Mouse (Mus musculus) embryonic facial prominence, embryonic 15.5 days (tissue): ENCODE measurements around the gene Fam25c. TPM values are rescaled to one million over a fixed set of nuclear protein-coding genes. Genes with fewer than 3 reads are reported as not detected.
A peak's percentile ranks its signal among the peaks of the same experiment; 100 is the strongest.
"Not testable (repeated sequence)": the region's sequence is repeated elsewhere in the genome, so short reads cannot be mapped to it uniquely, and the experiment has no call there.

Experiments used
- ATAC-seq: fragments of 200-750 bp; cut with Nextera tagmentation; 2 replicates; pipeline ENCODE4 v1.8.0; 2017; ENCODE audit warnings: low read depth, moderate TSS enrichment; ENCODE audit not compliant: insufficient number of reproducible peaks, low FRiP score, low TSS enrichment
- H3K27ac ChIP-seq: fragments of 300-500 bp; sonication (generic); replicated peaks from 2 replicates; pipeline ENCODE4 v1.5.1; 2015; ENCODE audit warnings: mild to moderate bottlenecking, inconsistent platforms
- H3K27me3 ChIP-seq: fragments of 300-500 bp; sonication (generic); 2 replicates; pipeline ENCODE4 v1.6.1; 2015; ENCODE audit warnings: inconsistent platforms
- H3K36me3 ChIP-seq: fragments of 300-500 bp; sonication (generic); 2 replicates; pipeline ENCODE4 v1.6.1; 2015; ENCODE audit warnings: mild to moderate bottlenecking, inconsistent platforms
- H3K4me1 ChIP-seq: fragments of 300-500 bp; sonication (generic); 2 replicates; pipeline ENCODE4 v1.6.1; 2015; ENCODE audit warnings: inconsistent platforms
- H3K4me2 ChIP-seq: fragments of 300-500 bp; sonication (generic); replicated peaks from 2 replicates; pipeline ENCODE4 v1.6.1; 2015; ENCODE audit warnings: mild to moderate bottlenecking, inconsistent platforms
- H3K4me3 ChIP-seq: fragments of 300-500 bp; sonication (generic); replicated peaks from 2 replicates; pipeline ENCODE4 v1.5.1; 2015; ENCODE audit warnings: mild to moderate bottlenecking, inconsistent platforms
- H3K9ac ChIP-seq: fragments of 300-500 bp; sonication (generic); 2 replicates; pipeline ENCODE4 v1.6.1; 2015; ENCODE audit warnings: inconsistent platforms
- H3K9me3 ChIP-seq: fragments of 300-500 bp; sonication (generic); replicated peaks from 2 replicates; pipeline ENCODE4 v1.6.1; 2016; ENCODE audit warnings: inconsistent platforms
- WGBS: fragments of 180-500 bp; shearing (Covaris S2); methylation state at CpG from one replicate; pipeline ENCODE4 v1.1.7; 2015; 5-methylcytosine and 5-hydroxymethylcytosine counted together
- polyA plus RNA-seq: library from polyadenylated mRNA; unstranded; fragments of >200 nt; fragmentation: Nextera tagmentation; extraction: Ambion mirVana; gene quantifications from 2 replicates; pipeline ENCODE4 v1.2.1, GENCODE M21; 2015

The Fam25c gene
- polyA plus RNA-seq, 1 experiment from 2014 or later: 154 TPM

- ATAC-seq: no peak
- H3K27ac ChIP-seq: no peak overlapping the region
- no peak overlapping the region for H3K4me3 ChIP-seq
- WGBS: 72% methylated on average over 4 of the region's 4 CpGs
- H3K9me3 ChIP-seq: no peaks in the 10 kb centered on the region
- no peak overlapping the region for H3K4me2 ChIP-seq
- H3K4me1 ChIP-seq: peaks cover 27% of the 10 kb centered on the region
- no peak overlapping the region for H3K9ac ChIP-seq
- H3K36me3 ChIP-seq: no peaks in the 10 kb centered on the region
- no peaks in the 10 kb centered on the region for H3K27me3 ChIP-seq
Observed at GRCm38 (mm10) chr14:34377121-34377520, 21.9 kb upstream of the Fam25c start.

- no peak for ATAC-seq
- WGBS: 60% methylated on average over 5 of the region's 5 CpGs
- Histone ChIP-seq H3K4me1 (peaks cover 27% of the 10 kb centered on the region), H3K27me3 (no peaks in the 10 kb centered on the region), H3K27ac (no peak overlapping the region), H3K36me3 (no peaks in the 10 kb centered on the region), H3K4me3 (peak overlapping the region; percentile 3; the same call in 1 of the 2 replicates), H3K9ac (no peak overlapping the region), H3K4me2 (0 out of 2 replicates have a peak overlapping the region, but pooled peaks have one; percentile 1), H3K9me3 (no peaks in the 10 kb centered on the region)
Observed at GRCm38 (mm10) chr14:34375941-34376340, 20.7 kb upstream of the Fam25c start.

- no peak within 1 kb of the TSS for H3K27ac ChIP-seq
- 80% methylated on average over 13 of the region's 13 CpGs for WGBS
- no peaks in the 10 kb centered on the region for H3K36me3 ChIP-seq
- peak within 1 kb of the TSS; percentile 3; the same call in 1 of the 2 replicates for H3K4me3 ChIP-seq
- no peak within 1 kb of the TSS for H3K9ac ChIP-seq
- H3K4me1 ChIP-seq: peaks cover 27% of the 10 kb centered on the region
- ATAC-seq: no peak
- no peaks in the 10 kb centered on the region for H3K27me3 ChIP-seq
- 0 out of 2 replicates have a peak within 1 kb of the TSS, but pooled peaks have one; percentile 1 for H3K4me2 ChIP-seq
- H3K9me3 ChIP-seq: no peaks in the 10 kb centered on the region
Observed at GRCm38 (mm10) chr14:34375415-34375904, 20.2 kb upstream of the Fam25c start, which contains the start of gene Mmrn2. Mmrn2 (plus strand) TSS chr14:34375465.

GRCm38 (mm10) chr14:34374577-34374976 lies 19.3 kb upstream of the Fam25c start, which contains the start of gene Sncg:
Sncg (minus strand) TSS chr14:34374789.
- Histone ChIP-seq H3K27ac (no peak within 1 kb of the TSS), H3K9ac (no peak within 1 kb of the TSS), H3K4me2 (0 out of 2 replicates have a peak within 1 kb of the TSS, but pooled peaks have one; percentile 1), H3K27me3 (no peaks in the 10 kb centered on the region), H3K9me3 (no peaks in the 10 kb centered on the region), H3K4me1 (peaks cover 27% of the 10 kb centered on the region), H3K36me3 (no peaks in the 10 kb centered on the region), H3K4me3 (peak within 1 kb of the TSS; percentile 3; the same call in 1 of the 2 replicates)
- no peak for ATAC-seq
- 54% methylated on average over 10 of the region's 10 CpGs for WGBS

GRCm38 (mm10) chr14:34373581-34373980 lies 18.3 kb upstream of the Fam25c start:
- Histone ChIP-seq H3K4me2 (no peak overlapping the region), H3K27me3 (no peaks in the 10 kb centered on the region), H3K9me3 (no peaks in the 10 kb centered on the region), H3K36me3 (no peaks in the 10 kb centered on the region), H3K4me3 (no peak overlapping the region), H3K27ac (no peak overlapping the region), H3K4me1 (peaks cover 21% of the 10 kb centered on the region), H3K9ac (no peak overlapping the region)
- no peak for ATAC-seq
- WGBS: 79% methylated on average over 6 of the region's 6 CpGs

- Histone ChIP-seq H3K36me3 (no peaks in the 10 kb centered on the region), H3K9me3 (no peaks in the 10 kb centered on the region), H3K4me2 (no peak overlapping the region), H3K9ac (no peak overlapping the region), H3K27me3 (no peaks in the 10 kb centered on the region), H3K4me3 (no peak overlapping the region), H3K27ac (no peak overlapping the region), H3K4me1 (peaks cover 15% of the 10 kb centered on the region)
- 81% methylated on average over 6 of the region's 6 CpGs for WGBS
- ATAC-seq: no peak
Observed at GRCm38 (mm10) chr14:34372646-34373045, 17.4 kb upstream of the Fam25c start.

- ATAC-seq: no peak
- Histone ChIP-seq H3K4me2 (no peak overlapping the region), H3K27me3 (no peaks in the 10 kb centered on the region), H3K27ac (no peak overlapping the region), H3K9me3 (no peaks in the 10 kb centered on the region), H3K4me1 (peaks cover 15% of the 10 kb centered on the region), H3K9ac (no peak overlapping the region), H3K4me3 (no peak overlapping the region), H3K36me3 (no peaks in the 10 kb centered on the region)
- 71% methylated on average over 2 of the region's 2 CpGs for WGBS
Observed at GRCm38 (mm10) chr14:34371763-34372162, 16.5 kb upstream of the Fam25c start.

- Histone ChIP-seq H3K36me3 (no peaks in the 10 kb centered on the region), H3K27ac (no peak overlapping the region), H3K9me3 (no peaks in the 10 kb centered on the region), H3K4me1 (peaks cover 10% of the 10 kb centered on the region), H3K27me3 (no peaks in the 10 kb centered on the region), H3K4me3 (no peak overlapping the region), H3K9ac (no peak overlapping the region), H3K4me2 (no peak overlapping the region)
- 86% methylated on average over 3 of the region's 3 CpGs for WGBS
- no peak for ATAC-seq
Observed at GRCm38 (mm10) chr14:34370921-34371320, 15.7 kb upstream of the Fam25c start.

- H3K27me3 ChIP-seq: no peaks in the 10 kb centered on the region
- no peak overlapping the region for H3K27ac ChIP-seq
- no peak overlapping the region for H3K4me2 ChIP-seq
- no peak overlapping the region for H3K9ac ChIP-seq
- H3K9me3 ChIP-seq: no peaks in the 10 kb centered on the region
- no peak for ATAC-seq
- 57% methylated on average over 3 of the region's 3 CpGs for WGBS
- H3K4me1 ChIP-seq: peaks cover 10% of the 10 kb centered on the region
- H3K36me3 ChIP-seq: no peaks in the 10 kb centered on the region
- H3K4me3 ChIP-seq: no peak overlapping the region
Observed at GRCm38 (mm10) chr14:34370203-34370602, 15.0 kb upstream of the Fam25c start.

- no peaks in the 10 kb centered on the region for H3K36me3 ChIP-seq
- no peaks in the 10 kb centered on the region for H3K27me3 ChIP-seq
- ATAC-seq: no peak
- H3K4me1 ChIP-seq: peaks cover 18% of the 10 kb centered on the region
- H3K27ac ChIP-seq: no peak overlapping the region
- H3K9ac ChIP-seq: no peak overlapping the region
- H3K4me2 ChIP-seq: no peak overlapping the region
- no peaks in the 10 kb centered on the region for H3K9me3 ChIP-seq
- 89% methylated on average over 2 of the region's 2 CpGs for WGBS
- no peak overlapping the region for H3K4me3 ChIP-seq
Observed at GRCm38 (mm10) chr14:34365147-34365507, 9.9 kb upstream of the Fam25c start.

GRCm38 (mm10) chr14:34364254-34365146 lies 9.3 kb upstream of the Fam25c start:
- not testable (repeated sequence) for H3K27me3 ChIP-seq, ATAC-seq, H3K36me3 ChIP-seq, H3K9me3 ChIP-seq
- Histone ChIP-seq H3K9ac (0 out of 2 replicates have a peak overlapping the region, but pooled peaks have one; percentile 21), H3K4me2 (peak overlapping the region; percentile 65), H3K27ac (peak overlapping the region; percentile 59; the same call in 1 of the 2 replicates), H3K4me1 (peaks cover 18% of the 10 kb centered on the region), H3K4me3 (peak overlapping the region; percentile 40)
- 71% methylated on average over 15 of the region's 15 CpGs for WGBS
